Mouse (Mus musculus) thymus, postnatal 0 days (tissue): ENCODE data around the gene Gm20388. TPM values are rescaled to one million over a fixed set of nuclear protein-coding genes. Genes with fewer than 3 reads are reported as not detected.

Experiments
- DNase-seq: peaks from one replicate; pipeline ENCODE4 v3.0.0-alpha.2; 2015; ENCODE audit warnings: low spot score
- polyA plus RNA-seq: library from polyadenylated mRNA; unstranded; fragments of >200 nt; fragmentation: Nextera tagmentation; extraction: Ambion mirVana; gene quantifications from 2 replicates; pipeline ENCODE4 v1.2.1, GENCODE M21; 2015

The Gm20388 gene
- polyA plus RNA-seq, 1 experiment from 2014 or later, result not detected

DNA sequence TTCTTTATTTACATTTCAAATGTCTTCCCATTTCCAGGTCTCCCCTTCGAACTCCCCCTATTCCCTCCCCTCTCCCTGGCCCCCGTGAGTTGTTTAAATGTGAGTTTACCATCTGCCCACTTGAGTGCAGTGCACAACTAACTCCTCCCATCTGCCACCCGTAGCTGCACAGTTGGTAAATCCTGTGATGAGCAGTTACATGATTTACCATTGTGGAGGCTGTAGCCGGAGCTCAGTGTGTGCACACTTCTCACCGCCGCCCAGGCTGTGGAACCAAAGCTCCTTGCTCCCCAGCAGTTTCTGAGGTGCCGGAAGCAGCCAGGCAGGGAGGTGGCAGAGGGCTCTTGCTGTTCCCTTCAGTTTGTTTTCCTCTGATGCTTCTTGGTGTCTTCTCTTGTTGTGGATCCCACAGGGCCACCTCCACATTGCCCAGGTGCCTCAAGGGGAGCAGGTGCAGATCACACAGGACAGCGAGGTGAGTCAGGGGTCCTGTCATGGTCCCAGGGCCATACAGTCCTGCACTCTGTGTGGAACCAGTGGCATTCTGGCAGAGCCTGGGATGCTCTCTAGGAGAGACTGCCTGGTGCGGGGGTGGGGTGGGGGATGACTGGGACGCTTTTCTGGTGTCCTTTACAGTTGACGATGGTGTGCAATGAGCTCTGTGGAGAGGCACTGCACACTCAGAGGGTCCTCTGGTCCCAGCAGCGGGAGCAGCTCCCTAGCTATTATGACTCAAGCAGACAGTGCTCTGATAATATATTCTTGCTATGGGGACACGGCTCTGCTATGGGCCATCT lies 2096.2 kb downstream of the Gm20388 start:
- DNase-seq, result no peak

DNA sequence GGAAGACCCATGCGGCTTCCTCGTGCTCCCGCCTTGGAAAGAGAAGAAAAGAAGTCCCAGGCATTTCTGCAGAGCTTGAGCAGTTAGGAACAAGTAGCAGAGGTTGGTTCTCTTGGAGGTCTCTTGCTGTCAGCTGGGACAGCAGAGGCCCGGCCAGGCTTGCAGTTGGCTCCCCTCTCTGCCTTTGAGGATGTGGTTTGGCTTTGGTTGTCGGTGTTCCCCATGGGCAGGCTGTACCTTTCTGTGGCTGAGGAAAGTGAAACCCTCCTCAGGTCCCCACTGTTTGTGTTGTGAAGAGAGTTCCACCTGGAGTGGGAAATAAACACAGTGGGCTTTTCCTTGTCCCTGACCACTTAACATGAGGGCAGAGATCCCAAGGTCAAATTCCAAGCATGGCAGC lies 2097.8 kb downstream of the Gm20388 start:
- peak; percentile 34 for DNase-seq

GRCm38 (mm10) chr8:122010638-122011037 lies 2100.0 kb downstream of the Gm20388 start:
- DNase-seq, result no peak

GRCm38 (mm10) chr8:122011066-122011588 lies 2100.5 kb downstream of the Gm20388 start:
- DNase-seq, result no peak

GRCm38 (mm10) chr8:122014606-122015005 lies 2104.0 kb downstream of the Gm20388 start:
- no peak for DNase-seq

- no peak for DNase-seq
Measured at GRCm38 (mm10) chr8:122018046-122018831, 2107.6 kb downstream of the Gm20388 start.

DNA sequence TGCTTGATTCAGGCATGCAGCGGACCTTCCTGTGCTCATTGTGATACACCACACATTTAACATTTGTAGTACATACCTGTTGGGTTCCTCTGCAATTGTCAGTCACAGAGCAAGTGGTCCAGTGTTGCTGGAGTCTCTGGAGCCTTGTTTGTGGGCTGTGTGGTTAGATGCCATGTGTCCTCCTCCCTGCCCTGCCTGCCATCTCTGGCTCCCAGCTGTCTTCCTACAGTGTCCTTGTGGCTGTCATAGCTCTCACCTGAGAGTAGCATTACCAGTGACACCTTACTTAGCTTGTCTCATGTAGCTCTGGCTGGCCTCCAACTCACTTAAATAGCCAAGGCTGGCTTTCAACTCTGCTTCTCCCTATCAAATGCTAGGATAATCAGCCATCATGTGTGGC lies 2108.5 kb downstream of the Gm20388 start:
- DNase-seq, result no peak

DNA sequence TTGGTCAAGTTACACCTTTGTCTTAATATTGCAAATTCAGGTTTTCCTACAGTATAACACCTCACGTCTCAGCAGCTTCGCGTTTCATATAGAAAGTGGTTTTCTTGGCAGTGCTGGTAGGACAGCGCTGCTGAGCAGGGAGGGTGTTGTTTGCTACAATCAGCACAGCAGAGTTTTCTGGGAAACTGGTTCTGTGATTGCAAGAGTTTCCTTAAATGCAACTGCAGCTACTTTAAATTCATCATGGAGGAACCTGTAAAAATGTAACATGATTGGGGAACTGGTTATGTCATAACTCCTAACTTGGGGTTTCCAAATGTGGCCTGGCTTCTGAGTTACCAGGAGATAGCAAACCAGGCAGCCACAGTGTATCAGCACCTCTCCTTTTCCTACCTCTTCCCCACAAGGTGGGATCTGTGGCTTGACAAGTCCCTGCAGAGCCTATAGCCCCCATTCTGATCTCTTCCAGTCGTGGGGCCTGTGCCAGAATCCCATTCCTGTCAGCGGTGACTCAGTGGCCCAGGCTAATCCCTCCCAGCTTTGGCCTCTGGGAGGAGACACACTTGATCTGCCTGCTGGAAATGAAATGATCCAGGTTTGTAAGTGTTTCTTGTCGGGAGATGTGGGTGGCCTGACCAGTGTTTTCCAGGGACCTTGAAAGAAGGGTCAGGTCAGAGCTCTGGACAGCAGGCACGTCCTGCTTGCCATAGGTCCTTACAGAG lies 2109.6 kb downstream of the Gm20388 start:
- no peak for DNase-seq

DNA sequence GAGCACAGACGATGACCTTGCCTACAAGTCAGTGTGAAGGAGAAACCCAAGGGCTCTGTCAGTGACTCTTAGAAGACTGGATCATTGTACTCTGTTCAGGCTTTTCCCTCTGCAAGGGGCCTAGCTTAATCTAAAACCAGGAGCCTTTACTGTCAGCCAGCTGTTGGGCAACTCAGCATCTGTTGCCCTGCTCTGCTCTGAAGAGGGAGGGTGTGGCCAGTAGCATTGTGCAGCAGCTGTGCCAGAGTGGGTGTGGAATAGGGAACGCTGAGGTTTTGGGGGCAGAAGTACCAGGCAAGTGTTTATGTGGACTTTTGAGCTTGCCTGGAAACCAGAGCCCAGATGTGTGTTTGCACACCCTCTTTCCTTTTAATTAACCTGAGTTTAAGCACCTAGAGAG lies 2111.1 kb downstream of the Gm20388 start:
- peak; percentile 19 for DNase-seq

- no peak for DNase-seq
Measured at GRCm38 (mm10) chr8:122022274-122022673, 2111.6 kb downstream of the Gm20388 start.

- DNase-seq, result no peak
Measured at GRCm38 (mm10) chr8:122022705-122023104, 2112.1 kb downstream of the Gm20388 start.

- no peak for DNase-seq
Measured at GRCm38 (mm10) chr8:122025546-122025945, 2114.9 kb downstream of the Gm20388 start.

GRCm38 (mm10) chr8:122028116-122028515 lies 2117.5 kb downstream of the Gm20388 start:
- DNase-seq, result no peak

- no peak for DNase-seq
Measured at GRCm38 (mm10) chr8:122030965-122031364, 2120.3 kb downstream of the Gm20388 start.

DNA sequence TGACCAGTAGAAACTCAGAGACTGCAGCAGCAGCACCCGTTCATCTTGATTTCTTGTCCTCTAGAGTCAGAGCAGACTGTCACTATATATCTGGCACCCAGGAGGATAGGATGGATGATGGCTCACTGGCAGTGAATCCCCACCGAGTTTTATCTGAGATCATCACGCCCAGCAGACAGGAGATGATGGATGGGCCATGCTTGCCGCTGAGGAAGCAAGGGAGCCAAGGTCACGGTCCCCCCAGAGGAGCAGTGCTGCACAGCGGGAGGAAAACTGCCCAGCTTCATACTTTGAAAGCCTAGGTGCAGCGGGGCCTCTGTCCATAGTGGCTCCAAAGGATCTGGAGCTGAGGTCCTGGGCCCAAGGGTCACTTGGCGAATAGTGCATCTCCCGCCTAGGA lies 2122.1 kb downstream of the Gm20388 start:
- DNase-seq, result no peak

- no peak for DNase-seq
Measured at GRCm38 (mm10) chr8:122035543-122035942, 2124.9 kb downstream of the Gm20388 start.

- no peak for DNase-seq
Measured at GRCm38 (mm10) chr8:122036325-122036724, 2125.7 kb downstream of the Gm20388 start.

GRCm38 (mm10) chr8:122037279-122037678 lies 2126.6 kb downstream of the Gm20388 start:
- no peak for DNase-seq

DNA sequence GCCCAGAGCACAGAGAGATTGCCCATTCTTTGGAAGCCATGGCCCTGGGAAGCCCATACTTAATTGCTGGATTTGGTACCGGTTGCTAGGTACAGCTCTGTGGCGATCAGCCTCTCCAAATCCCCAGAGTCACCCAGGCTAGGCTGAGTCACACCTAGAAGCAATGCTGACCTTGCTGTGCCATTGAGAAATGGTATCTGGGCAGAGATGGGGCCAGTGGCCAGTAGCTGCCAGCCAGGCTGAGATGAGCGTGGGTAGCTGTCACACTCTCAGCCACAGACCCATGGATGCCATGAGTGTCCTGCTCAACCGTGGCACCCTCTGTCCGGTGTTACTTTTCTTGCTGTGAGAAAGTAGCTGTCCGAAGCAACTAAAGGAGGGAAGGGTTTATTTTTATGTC lies 2127.4 kb downstream of the Gm20388 start:
- DNase-seq, result no peak

GRCm38 (mm10) chr8:122039452-122039851 lies 2128.8 kb downstream of the Gm20388 start:
- DNase-seq, result no peak

DNA sequence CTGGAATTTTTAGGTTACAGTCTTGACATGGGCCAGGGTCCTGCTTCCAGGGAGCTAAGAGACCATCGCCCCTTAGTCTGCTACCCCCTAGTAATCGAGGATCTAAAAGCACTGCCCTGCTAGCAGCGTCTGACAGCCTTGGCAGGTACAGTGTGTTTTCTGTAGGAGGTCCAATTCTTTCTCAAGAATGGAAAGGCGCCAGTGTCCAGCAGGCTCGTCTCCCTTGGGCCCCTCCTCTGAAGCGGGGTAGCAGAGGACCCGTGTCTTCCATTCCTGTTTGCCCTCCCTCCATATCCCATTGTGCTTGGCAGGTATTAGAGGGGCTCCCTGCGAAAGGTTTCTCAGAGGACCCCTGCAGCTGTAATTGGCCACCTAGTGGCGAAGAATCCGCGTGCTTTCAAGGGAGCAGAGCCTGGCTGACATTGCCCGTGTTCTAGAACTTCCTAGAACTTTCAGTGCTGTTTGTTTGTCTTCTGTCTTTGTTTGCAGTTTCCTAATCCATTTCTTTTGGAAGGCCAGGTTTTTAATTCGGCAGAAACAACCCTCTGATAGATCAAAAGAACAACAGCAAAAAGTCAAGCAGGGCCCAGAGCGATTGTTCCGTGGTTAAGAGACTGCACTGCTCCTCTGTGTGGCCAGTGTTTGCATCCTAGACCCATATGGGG lies 2136.7 kb downstream of the Gm20388 start:
- no peak for DNase-seq
